Mouse (Mus musculus) thymus, adult 2 months (tissue): ENCODE results near the gene Reep1. TPM values are rescaled to one million over a fixed set of nuclear protein-coding genes. Genes with fewer than 3 reads are reported as not detected.

Experiments
- DNase-seq: peaks from one replicate; pipeline ENCODE4 v3.0.0; 2021
- H3K27ac ChIP-seq: fragments of 200-500 bp; 2 replicates; pipeline ENCODE4 v1.5.1; 2012; ENCODE audit warnings: low read length, control low read depth; ENCODE audit not compliant: control insufficient read depth, insufficient read depth
- H3K27me3 ChIP-seq: fragments of 200-500 bp; 2 replicates; pipeline ENCODE4 v1.6.1; 2012; ENCODE audit warnings: mild to moderate bottlenecking, low read length, moderate library complexity, mixed read lengths; ENCODE audit not compliant: control insufficient read depth, insufficient read depth
- H3K36me3 ChIP-seq: fragments of 200-500 bp; 2 replicates; pipeline ENCODE4 v1.6.1; 2012; ENCODE audit warnings: mild to moderate bottlenecking, low read length, moderate library complexity; ENCODE audit not compliant: control insufficient read depth, insufficient read depth
- H3K4me1 ChIP-seq: fragments of 200-500 bp; replicated peaks from 2 replicates; pipeline ENCODE4 v1.6.1; 2012; ENCODE audit warnings: low read length; ENCODE audit not compliant: control insufficient read depth, insufficient read depth
- H3K4me3 ChIP-seq: fragments of 200-500 bp; 2 replicates; pipeline ENCODE4 v1.5.1; 2012; ENCODE audit warnings: mild to moderate bottlenecking, low read length, control low read depth, moderate library complexity; ENCODE audit not compliant: control insufficient read depth, insufficient read depth
- CTCF ChIP-seq: fragments of 200-500 bp; IDR thresholded peaks from 2 replicates; pipeline ENCODE4 v1.5.1; 2012; ENCODE audit warnings: mild to moderate bottlenecking, control low read depth, low read length, moderate library complexity, borderline replicate concordance; ENCODE audit not compliant: control insufficient read depth, poor library complexity, insufficient read depth; ENCODE audit errors: extremely low read depth
- POLR2A ChIP-seq: fragments of 200-500 bp; IDR thresholded peaks from 2 replicates; pipeline ENCODE4 v1.6.1; 2012; ENCODE audit warnings: mild to moderate bottlenecking, low read length, control low read depth, moderate library complexity; ENCODE audit not compliant: control insufficient read depth, poor library complexity, insufficient read depth; ENCODE audit errors: extremely low read depth
- WGBS: fragments of 180-500 bp; shearing (Covaris S2); methylation state at CpG from one replicate; pipeline ENCODE4 v1.1.7; 2018; 5-methylcytosine and 5-hydroxymethylcytosine counted together
- polyA plus RNA-seq: library from polyadenylated mRNA; depleted of rRNA; stranded (reverse); fragments of >200 nt; gene quantifications from 2 replicates; pipeline ENCODE4 v1.2.3, GENCODE M21; 2012

The Reep1 gene
- polyA plus RNA-seq, 1 experiment, result 2.1 TPM

DNA sequence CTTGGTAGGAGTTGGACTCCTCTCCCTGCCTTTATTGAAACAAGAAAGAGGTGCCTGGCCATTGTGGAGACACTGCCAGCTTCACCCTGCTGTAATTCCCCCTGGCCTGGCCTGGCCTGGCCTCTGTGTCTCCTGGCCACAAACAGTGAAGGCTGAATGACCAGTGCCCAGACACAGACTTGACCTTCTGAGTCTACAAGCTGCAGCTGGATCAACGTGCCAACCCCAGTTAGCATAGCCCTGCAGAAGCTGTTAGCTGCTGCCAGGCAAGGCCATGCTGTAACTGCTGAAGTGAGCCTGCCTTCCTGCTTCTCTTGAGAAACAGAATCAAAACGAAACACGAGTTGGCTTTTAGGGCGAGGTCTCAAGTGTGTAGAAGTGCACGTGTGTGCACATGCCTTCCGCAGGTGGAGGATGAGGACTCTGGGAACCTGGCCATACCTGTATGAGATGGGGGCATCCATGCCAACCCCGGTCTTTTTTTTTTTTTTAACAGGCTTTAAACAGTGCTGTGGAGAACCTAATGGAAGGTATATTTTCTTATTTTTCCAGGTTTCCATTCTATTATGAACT, 65.4 kb downstream of the Reep1 start:
- DNase-seq, result no peak
- Histone ChIP-seq H3K4me3 (no peak overlapping the region), H3K4me1 (peaks cover 27% of the 10 kb centered on the region), H3K36me3 (no peaks in the 10 kb centered on the region), H3K27ac (no peak overlapping the region), H3K27me3 (no peaks in the 10 kb centered on the region)
- no peak for TF ChIP-seq POLR2A
- no peak for TF ChIP-seq CTCF
- 75% methylated on average over 7 of the region's 7 CpGs for WGBS

DNA sequence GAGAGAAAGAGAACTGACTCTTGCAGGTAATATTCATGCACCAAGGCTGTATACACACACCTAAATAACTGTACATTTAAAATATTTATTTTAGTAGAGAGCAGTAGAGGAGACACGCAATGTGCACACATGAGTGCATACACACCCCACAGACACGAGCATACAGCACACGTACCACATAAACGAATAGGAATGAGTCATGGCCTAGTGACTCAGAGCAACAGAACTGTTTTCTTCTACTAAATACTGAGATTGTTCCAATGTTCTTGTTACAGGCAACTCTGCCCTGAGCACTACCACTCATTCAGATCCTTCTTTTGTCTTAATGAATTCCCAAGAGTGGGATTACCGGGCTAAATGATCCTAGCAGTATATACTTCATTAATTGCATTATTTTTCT, 70.7 kb downstream of the Reep1 start:
- no peak for TF ChIP-seq CTCF
- TF ChIP-seq POLR2A, result no peak
- Histone ChIP-seq H3K27me3 (no peaks in the 10 kb centered on the region), H3K36me3 (no peaks in the 10 kb centered on the region), H3K4me1 (peaks cover 22% of the 10 kb centered on the region), H3K4me3 (no peak overlapping the region), H3K27ac (no peak overlapping the region)
- DNase-seq, result no peak
- 92% methylated on average over 5 of the region's 5 CpGs for WGBS

DNA sequence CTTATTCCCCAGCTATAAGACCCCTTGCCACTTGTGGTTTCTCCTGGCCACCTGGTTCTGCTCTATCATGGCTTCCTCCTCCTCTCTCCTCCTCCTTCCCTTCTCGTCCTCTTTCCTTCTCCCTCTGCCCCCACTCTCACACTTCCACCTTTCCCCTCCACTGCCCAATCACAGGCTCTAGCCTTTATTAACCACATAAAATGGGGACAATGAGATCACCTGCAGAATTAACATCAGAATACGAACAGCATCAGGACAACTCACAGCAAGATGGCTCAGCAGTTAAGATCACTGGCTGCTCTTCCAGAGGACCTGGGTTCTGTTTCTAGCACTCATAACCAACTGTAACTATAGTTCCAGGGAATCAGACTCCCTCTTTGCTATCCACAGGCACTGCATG, 72.5 kb downstream of the Reep1 start:
- Histone ChIP-seq H3K4me1 (peaks cover 22% of the 10 kb centered on the region), H3K4me3 (no peak overlapping the region), H3K27me3 (no peaks in the 10 kb centered on the region), H3K27ac (no peak overlapping the region), H3K36me3 (no peaks in the 10 kb centered on the region)
- no peak for DNase-seq
- WGBS, result 27% methylated on average over 2 of the region's 2 CpGs
- TF ChIP-seq POLR2A, result no peak
- TF ChIP-seq CTCF, result no peak

- Histone ChIP-seq H3K36me3 (no peaks in the 10 kb centered on the region), H3K4me3 (no peak overlapping the region), H3K4me1 (peaks cover 20% of the 10 kb centered on the region), H3K27ac (no peak overlapping the region), H3K27me3 (no peaks in the 10 kb centered on the region)
- 94% methylated on average over 7 of the region's 7 CpGs for WGBS
- TF ChIP-seq CTCF, result no peak
- TF ChIP-seq POLR2A, result no peak
- no peak for DNase-seq
These were observed 73.1 kb downstream of the Reep1 start for GRCm38 (mm10) chr6:71780431-71780830.

DNA sequence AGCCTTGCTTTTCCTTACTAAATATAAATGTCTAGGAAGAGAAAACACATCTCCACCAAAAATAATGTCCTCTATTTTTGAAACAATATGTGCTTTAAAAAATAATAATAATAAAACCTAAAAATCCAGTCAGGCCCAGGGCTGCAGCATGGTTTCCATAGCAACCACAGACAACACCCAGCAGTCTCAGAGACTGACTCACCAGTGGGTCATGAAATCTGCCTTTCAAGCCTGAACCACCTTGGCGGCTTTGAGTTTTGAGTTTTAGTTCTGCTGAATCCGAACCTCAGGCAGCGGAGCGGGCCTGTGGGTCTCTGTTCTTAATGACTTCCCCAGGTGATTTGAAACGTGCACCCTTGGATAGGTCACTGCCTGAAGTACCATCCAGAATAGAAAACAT, 75.8 kb downstream of the Reep1 start:
- Histone ChIP-seq H3K36me3 (no peaks in the 10 kb centered on the region), H3K27me3 (no peaks in the 10 kb centered on the region), H3K27ac (no peak overlapping the region), H3K4me1 (peaks cover 22% of the 10 kb centered on the region), H3K4me3 (no peak overlapping the region)
- DNase-seq, result no peak
- TF ChIP-seq POLR2A (no peak), CTCF (no peak)
- WGBS, result 96% methylated on average over 5 of the region's 5 CpGs

GRCm38 (mm10) chr6:71788348-71788747, 81.0 kb downstream of the Reep1 start:
- H3K4me3 ChIP-seq, result no peak overlapping the region
- 34% methylated on average over 9 of the region's 9 CpGs for WGBS
- no peak for DNase-seq
- no peak overlapping the region for H3K27ac ChIP-seq
- no peaks in the 10 kb centered on the region for H3K27me3 ChIP-seq
- peaks cover 13% of the 10 kb centered on the region for H3K4me1 ChIP-seq
- no peak for TF ChIP-seq POLR2A
- TF ChIP-seq CTCF, result no peak
- no peaks in the 10 kb centered on the region for H3K36me3 ChIP-seq

GRCm38 (mm10) chr6:71791771-71792170, 84.4 kb downstream of the Reep1 start:
- 93% methylated on average over 6 of the region's 6 CpGs for WGBS

More at GRCm38 (mm10) chr6:71791771-71792170, 84.4 kb downstream of the Reep1 start:
- H3K4me3 ChIP-seq, result no peak overlapping the region
- no peaks in the 10 kb centered on the region for H3K27me3 ChIP-seq
- DNase-seq, result no peak
- TF ChIP-seq POLR2A (no peak), CTCF (no peak)
- H3K4me1 ChIP-seq, result peaks cover 16% of the 10 kb centered on the region
- H3K36me3 ChIP-seq, result no peaks in the 10 kb centered on the region
- no peak overlapping the region for H3K27ac ChIP-seq
